Comparison of ENCODE assay signal across 7 mouse cellular contexts in genomic region chr7:65644643-65645351, GRCm38 (mm10). TPM values are rescaled to one million over a fixed set of nuclear protein-coding genes. Genes with fewer than 3 reads are reported as not detected.
DNase-seq lines count a peak whose midpoint lies in the region; ATAC-seq lines count a peak whose summit lies in the region.

Tarsl2 (plus strand) TSS chr7:65644898.

- peaks cover 2% of the 10 kb centered on the region; the same call in 1 of the 2 replicates for H3K27me3 ChIP-seq in embryonic facial prominence, embryonic 12.5 days
- H3K27me3 ChIP-seq in limb, embryonic 11.5 days (ENCODE audit: control insufficient read depth, insufficient read depth, low read length): no peaks in the 10 kb centered on the region
- 0 out of 2 replicates have a peak, but pooled peaks cover 6% of the 10 kb centered on the region for H3K27me3 ChIP-seq in midbrain, embryonic 14.5 days (ENCODE audit: control insufficient read depth, insufficient read depth, low read length)

- H3K4me3 ChIP-seq in embryonic facial prominence, embryonic 12.5 days: peak within 1 kb of the TSS; percentile 73
- H3K4me3 ChIP-seq in limb, embryonic 11.5 days (ENCODE audit: low read depth, low read length): peak within 1 kb of the TSS; percentile 45
- peak within 1 kb of the TSS; percentile 64 for H3K4me3 ChIP-seq in midbrain, embryonic 14.5 days (replicated peaks; ENCODE audit: low read depth, low read length)

- H3K4me2 ChIP-seq in embryonic facial prominence, embryonic 12.5 days (replicated peaks): peak within 1 kb of the TSS; percentile 89
- H3K4me2 ChIP-seq in limb, embryonic 11.5 days (ENCODE audit: low read depth, severe bottlenecking): peak within 1 kb of the TSS; percentile 63
- peak within 1 kb of the TSS; percentile 72 for H3K4me2 ChIP-seq in midbrain, embryonic 14.5 days (ENCODE audit: low read length)

- peak; percentile 93 for ATAC-seq in embryonic facial prominence, embryonic 12.5 days (ENCODE audit: insufficient number of reproducible peaks, insufficient read depth, low FRiP score, low TSS enrichment)
- ATAC-seq in limb, embryonic 11.5 days (ENCODE audit: insufficient number of reproducible peaks, low FRiP score, low TSS enrichment, low read depth): peak; percentile 93
- peak; percentile 97 for ATAC-seq in midbrain, embryonic 14.5 days (ENCODE audit: low FRiP score, low TSS enrichment)

- peaks cover 5% of the 10 kb centered on the region for H3K36me3 ChIP-seq in embryonic facial prominence, embryonic 12.5 days
- peaks cover 2% of the 10 kb centered on the region; the same call in 1 of the 2 replicates for H3K36me3 ChIP-seq in limb, embryonic 11.5 days (ENCODE audit: control insufficient read depth, insufficient read depth, low read length)
- peaks cover 10% of the 10 kb centered on the region; the same call in 1 of the 2 replicates for H3K36me3 ChIP-seq in midbrain, embryonic 14.5 days (ENCODE audit: control insufficient read depth, insufficient read depth, low read length)

- peak within 1 kb of the TSS; percentile 67 for H3K9ac ChIP-seq in embryonic facial prominence, embryonic 12.5 days
- H3K9ac ChIP-seq in limb, embryonic 11.5 days (ENCODE audit: low read length): peak within 1 kb of the TSS; percentile 44
- H3K9ac ChIP-seq in midbrain, embryonic 14.5 days (replicated peaks; ENCODE audit: low read length): peak within 1 kb of the TSS; percentile 69

- no peaks in the 10 kb centered on the region for H3K4me1 ChIP-seq in embryonic facial prominence, embryonic 12.5 days
- no peaks in the 10 kb centered on the region for H3K4me1 ChIP-seq in limb, embryonic 11.5 days (ENCODE audit: control insufficient read depth, insufficient read depth, low read length)
- no peaks in the 10 kb centered on the region for H3K4me1 ChIP-seq in midbrain, embryonic 14.5 days (ENCODE audit: control insufficient read depth, insufficient read depth, low read length)

- peak; percentile 99 for DNase-seq in adrenal gland, postnatal 25 days
- peak; percentile 99 for DNase-seq in heart, adult 11 months
- peak; percentile 97 for DNase-seq in kidney, adult 18-20 months
- peak; percentile 95 for DNase-seq in limb, embryonic 11.5 days (ENCODE audit: low spot score)
- peak; percentile 97 for DNase-seq in midbrain, embryonic 14.5 days
- peak; percentile 98 to 99 for DNase-seq in spleen, adult 18-20 months

- under 1% methylated on average over 63 of the region's 64 CpGs for WGBS in embryonic facial prominence, embryonic 12.5 days
- WGBS in limb, embryonic 11.5 days: under 1% methylated on average over 61 of the region's 64 CpGs
- WGBS in midbrain, embryonic 14.5 days: under 1% methylated on average over 63 of the region's 64 CpGs

- H3K27ac ChIP-seq in embryonic facial prominence, embryonic 12.5 days: peak within 1 kb of the TSS; percentile 74
- H3K27ac ChIP-seq in limb, embryonic 11.5 days (replicated peaks; ENCODE audit: low read depth, low read length): no peak within 1 kb of the TSS
- H3K27ac ChIP-seq in midbrain, embryonic 14.5 days (replicated peaks; ENCODE audit: low read depth, low read length): peak within 1 kb of the TSS; percentile 85

- peaks cover 3% of the 10 kb centered on the region; the same call in 1 of the 2 replicates for H3K9me3 ChIP-seq in embryonic facial prominence, embryonic 12.5 days
- H3K9me3 ChIP-seq in limb, embryonic 11.5 days (ENCODE audit: control insufficient read depth, low read length): no peaks in the 10 kb centered on the region
- no peaks in the 10 kb centered on the region for H3K9me3 ChIP-seq in midbrain, embryonic 14.5 days (ENCODE audit: control insufficient read depth, low read length)

RNA-seq across cellular contexts. Expression of gene Tarsl2, which starts in this region (rescaled TPM):
- total RNA-seq in adrenal gland, postnatal 25 days (2021): 23.3 and 28.3 TPM in 2 replicates
- polyA plus RNA-seq in embryonic facial prominence, embryonic 12.5 days (2016; fragmentation: Nextera tagmentation; extraction: Ambion mirVana): 10.6 and 12.4 TPM in 2 replicates
- 8.4 and 10.0 TPM in 2 replicates for polyA plus RNA-seq in limb, embryonic 11.5 days (2014; fragmentation: Nextera tagmentation; extraction: Ambion mirVana)
- polyA plus RNA-seq in midbrain, embryonic 14.5 days (2014; fragmentation: Nextera tagmentation; extraction: Ambion mirVana): 12.4 and 17.6 TPM in 2 replicates
